Mouse (Mus musculus) cortical plate, adult 2 months (tissue): Measurements from ENCODE around the gene Igf2bp2.

Experiments used
- CTCF ChIP-seq: fragments of 200-500 bp; IDR thresholded peaks from 2 replicates; pipeline ENCODE4 v1.5.1; 2011; ENCODE audit warnings: mild to moderate bottlenecking, control low read depth, low read length; ENCODE audit not compliant: insufficient read depth; ENCODE audit errors: extremely low read depth
- POLR2A ChIP-seq: fragments of 200-500 bp; IDR thresholded peaks from 2 replicates; pipeline ENCODE4 v1.6.1; 2011; ENCODE audit warnings: mild to moderate bottlenecking, low read length, control low read depth; ENCODE audit not compliant: insufficient read depth; ENCODE audit errors: extremely low read depth

- TF ChIP-seq CTCF (no peak), POLR2A (no peak)
Measured at GRCm38 (mm10) chr16:22046739-22047366, 116.2 kb downstream of the Igf2bp2 start.
